Mouse (Mus musculus) granulocyte monocyte progenitor cell, adult 5-6 weeks (primary cell): ENCODE data around the gene Neurl4. TPM values are rescaled to one million over a fixed set of nuclear protein-coding genes. Genes with fewer than 3 reads are reported as not detected.

Experiments used
- ATAC-seq: replicated peaks from 2 replicates; pipeline ENCODE4 v1.8.0; 2016; ENCODE audit warnings: mild to moderate bottlenecking, moderate TSS enrichment, inconsistent platforms; ENCODE audit not compliant: poor library complexity, severe bottlenecking
- total RNA-seq, 2 experiments: library from RNA; stranded (forward) in 1 of 2; stranded (reverse) in 1 of 2; fragments of 200-712, 200-1000 nt in 1 of 2; fragments of >200 nt in 1 of 2; fragmentation: Nextera tagmentation in 1 of 2; gene quantifications; 2 replicates each; pipeline ENCODE4 v1.2.3; 2014 to 2017

Gene Neurl4
- total RNA-seq, 2 experiments from 2014 or later, result 27.5 to 32.0 TPM

GRCm38 (mm10) chr11:69880853-69881603, 19.8 kb upstream of the Neurl4 start, which contains the start of gene Kctd11:
TSS of gene Kctd11 (minus strand) at chr11:69881406.
- peak; percentile 68 for ATAC-seq

- no peak for ATAC-seq
Observed at GRCm38 (mm10) chr11:69881787-69882670, 18.8 kb upstream of the Neurl4 start.

GRCm38 (mm10) chr11:69883066-69883465, 17.8 kb upstream of the Neurl4 start:
- no peak for ATAC-seq

GRCm38 (mm10) chr11:69883527-69884151, 17.2 kb upstream of the Neurl4 start:
- no peak for ATAC-seq

GRCm38 (mm10) chr11:69884240-69884639, 16.6 kb upstream of the Neurl4 start:
- no peak for ATAC-seq

GRCm38 (mm10) chr11:69884663-69885062, 16.2 kb upstream of the Neurl4 start:
- ATAC-seq, result no peak

- no peak for ATAC-seq
Observed at GRCm38 (mm10) chr11:69886907-69887635, 13.8 kb upstream of the Neurl4 start.

- ATAC-seq, result no peak
Observed at GRCm38 (mm10) chr11:69891482-69891881, 9.4 kb upstream of the Neurl4 start.

- peak; percentile 71 for ATAC-seq
Observed at GRCm38 (mm10) chr11:69894671-69895070, 6.2 kb upstream of the Neurl4 start.

GRCm38 (mm10) chr11:69895291-69895690, 5.6 kb upstream of the Neurl4 start, which contains the start of gene Acap1:
TSS of gene Acap1 (minus strand) at chr11:69895539.
- peak; percentile 78 for ATAC-seq

GRCm38 (mm10) chr11:69899870-69900269, 1.0 kb upstream of the Neurl4 start:
- ATAC-seq, result no peak

GRCm38 (mm10) chr11:69901406-69901846, 554 bp downstream of the Neurl4 start:
- peak; percentile 87 for ATAC-seq

- no peak for ATAC-seq
Observed at GRCm38 (mm10) chr11:69901993-69902392, 1.1 kb downstream of the Neurl4 start.

GRCm38 (mm10) chr11:69902972-69903371, 2.1 kb downstream of the Neurl4 start:
- no peak for ATAC-seq

- ATAC-seq, result no peak
Observed at GRCm38 (mm10) chr11:69904311-69904710, 3.4 kb downstream of the Neurl4 start.

- ATAC-seq, result no peak
Observed at GRCm38 (mm10) chr11:69908645-69909044, 7.8 kb downstream of the Neurl4 start.

GRCm38 (mm10) chr11:69909174-69909573, 8.3 kb downstream of the Neurl4 start:
- no peak for ATAC-seq

GRCm38 (mm10) chr11:69910177-69910576, 9.3 kb downstream of the Neurl4 start:
- no peak for ATAC-seq

- no peak for ATAC-seq
Observed at GRCm38 (mm10) chr11:69910781-69911560, 10.1 kb downstream of the Neurl4 start.
